Mouse (Mus musculus) frontal cortex, postnatal 36 days (tissue): ENCODE data around the gene Prune1.

ENCODE experiments used
- DNase-seq, 2 experiments: peaks; one replicate each; pipeline ENCODE4 v3.0.0; 2022; ENCODE audit warnings: low spot score in 2 of 2

Gene Prune1

DNA sequence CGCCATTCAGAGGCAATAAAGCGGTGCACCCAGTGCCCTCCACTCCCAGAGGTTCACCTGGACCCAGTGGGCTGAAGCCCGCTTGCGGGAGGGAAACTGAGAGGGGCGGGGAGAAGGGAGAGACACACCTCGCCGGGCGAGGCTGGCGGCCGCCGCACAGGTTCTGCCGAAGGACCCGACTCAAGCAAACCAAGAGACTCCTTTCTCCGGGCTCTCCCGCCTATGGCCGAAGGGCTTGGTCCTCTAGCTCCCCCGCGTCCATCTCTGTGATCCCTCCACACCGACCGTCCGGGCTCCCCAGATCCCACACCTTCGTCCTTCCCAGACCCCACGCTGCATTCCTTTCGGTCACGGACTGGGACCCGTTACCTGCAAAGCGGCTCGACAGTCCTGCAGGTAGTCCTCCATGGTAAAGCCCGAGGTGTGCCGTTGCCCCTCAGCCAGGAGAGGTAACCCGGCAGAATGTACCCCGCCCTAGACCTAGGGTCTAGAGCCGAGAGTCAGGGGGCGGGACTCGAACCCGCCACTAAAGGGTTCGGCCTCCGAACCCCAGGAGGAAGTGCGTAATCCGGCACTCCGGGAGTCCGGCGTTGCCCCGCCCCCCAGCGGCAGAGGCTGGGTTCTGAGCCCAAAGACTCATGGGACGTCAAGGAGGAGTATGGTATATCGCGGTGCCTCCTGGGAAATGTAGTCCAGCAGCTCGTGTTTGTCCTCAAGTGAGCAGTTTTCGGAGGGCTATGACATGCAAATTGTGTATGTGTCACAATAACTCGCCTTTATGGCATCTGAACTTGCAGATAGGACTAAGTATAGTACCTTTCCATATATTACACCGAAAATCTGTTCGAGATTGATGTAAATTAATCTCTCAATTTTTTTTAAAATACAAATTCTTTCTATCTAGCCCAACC lies at the start of gene Prune1, which contains the start of gene Mindy1:
Gene Prune1, minus strand, starts transcription at position 861 of the 911 bp plus-strand sequence.
Gene Mindy1, plus strand, starts transcription at position 130 of the 911 bp plus-strand sequence.
- peak; percentile 98 to 99 for DNase-seq

DNA sequence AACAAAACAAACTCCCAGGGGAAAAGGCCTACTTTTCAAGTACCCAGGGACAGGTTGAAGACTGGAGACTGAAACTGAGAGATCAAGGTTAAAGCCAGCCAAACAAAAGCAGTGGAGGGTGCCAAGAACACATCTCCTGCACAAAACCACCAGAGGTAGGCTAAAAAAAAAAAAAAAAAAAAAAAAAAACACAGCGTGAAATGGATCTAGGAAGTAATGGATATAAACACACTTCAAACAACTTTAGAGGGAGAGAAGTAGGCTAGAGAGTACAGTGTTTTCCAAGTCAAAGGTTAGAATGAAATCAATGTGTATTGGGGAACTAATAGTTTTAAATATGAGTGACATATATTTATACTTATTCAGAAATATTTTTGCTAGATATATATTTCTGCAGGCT lies 49.7 kb upstream of the Prune1 start:
- no peak for DNase-seq

DNA sequence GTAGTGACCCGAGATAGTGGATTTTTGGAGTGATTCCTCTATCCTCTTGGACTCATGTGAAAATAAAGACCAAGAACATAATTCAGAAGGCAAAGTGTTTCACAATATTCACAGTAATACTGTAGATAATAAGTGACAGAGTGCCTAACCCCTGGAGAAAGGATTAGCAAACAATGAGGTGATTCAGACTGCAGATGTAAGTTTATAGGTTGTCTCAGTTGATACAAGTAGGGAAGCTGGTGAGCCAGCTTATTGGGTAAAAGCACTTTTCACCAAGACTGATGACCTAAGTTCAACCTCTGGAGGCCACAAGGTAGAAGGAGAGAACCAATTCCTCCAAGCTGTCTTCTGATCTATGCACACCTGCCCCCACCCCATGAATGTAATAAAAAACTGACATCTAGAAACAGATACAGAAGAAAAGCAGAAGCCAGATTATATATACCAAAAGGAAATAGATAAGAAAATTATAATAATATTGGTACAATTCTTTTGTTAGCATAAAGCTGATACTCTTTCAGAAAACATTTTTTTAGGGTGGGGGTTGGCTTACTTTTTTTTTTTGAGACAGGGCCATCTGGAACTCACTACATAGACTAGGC lies 47.0 kb upstream of the Prune1 start:
- no peak for DNase-seq

DNA sequence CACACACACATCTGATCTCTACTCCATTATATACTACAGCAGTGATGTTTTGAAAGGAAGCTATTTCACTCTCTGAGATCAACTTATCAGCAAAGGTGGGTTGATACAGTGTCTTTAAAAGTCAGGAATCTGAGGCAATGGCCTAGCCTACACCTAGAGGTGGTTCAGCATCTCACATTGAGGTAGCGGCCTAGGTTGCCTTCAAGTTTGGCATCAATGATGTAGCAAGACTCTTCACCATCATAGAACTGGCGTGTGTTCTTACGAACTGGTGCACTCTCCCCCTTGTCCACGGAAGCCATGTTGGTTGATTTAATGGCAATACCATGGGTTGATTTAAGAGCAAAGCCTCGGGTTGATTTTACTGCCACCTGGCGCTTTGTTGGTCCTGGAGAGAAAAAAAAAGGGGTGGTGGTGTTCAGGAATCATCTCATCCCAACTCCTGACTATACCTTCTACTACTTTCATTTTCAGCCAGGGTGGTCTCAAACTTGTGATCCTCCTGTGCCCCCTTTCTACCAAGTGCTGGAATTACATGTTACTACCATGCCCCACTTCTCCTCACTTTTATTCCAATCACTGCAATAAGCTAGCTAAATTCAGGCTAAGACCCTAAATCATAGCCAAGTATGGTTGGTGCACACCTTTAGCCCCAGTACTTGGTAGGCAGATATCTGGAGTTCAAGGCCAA lies 42.7 kb upstream of the Prune1 start:
- no peak for DNase-seq

DNA sequence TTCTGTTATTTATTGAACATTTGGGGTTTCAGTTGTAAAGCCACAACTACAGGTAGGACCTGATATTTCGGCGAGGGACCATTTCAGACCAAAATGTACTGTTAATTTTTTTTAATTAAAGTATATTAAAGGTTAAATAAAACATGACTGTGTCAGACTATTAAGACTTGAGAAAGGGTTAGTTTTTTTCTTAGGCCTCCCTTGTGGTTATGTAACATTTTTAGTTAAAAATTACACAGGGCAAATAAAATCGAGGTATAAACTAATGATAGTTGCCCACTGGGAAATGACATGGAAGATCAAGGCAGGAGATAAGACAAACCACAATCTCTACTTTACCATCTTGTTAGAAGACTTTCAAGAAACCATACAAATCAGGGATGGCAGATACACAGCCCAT lies 41.6 kb upstream of the Prune1 start:
- no peak for DNase-seq

DNA sequence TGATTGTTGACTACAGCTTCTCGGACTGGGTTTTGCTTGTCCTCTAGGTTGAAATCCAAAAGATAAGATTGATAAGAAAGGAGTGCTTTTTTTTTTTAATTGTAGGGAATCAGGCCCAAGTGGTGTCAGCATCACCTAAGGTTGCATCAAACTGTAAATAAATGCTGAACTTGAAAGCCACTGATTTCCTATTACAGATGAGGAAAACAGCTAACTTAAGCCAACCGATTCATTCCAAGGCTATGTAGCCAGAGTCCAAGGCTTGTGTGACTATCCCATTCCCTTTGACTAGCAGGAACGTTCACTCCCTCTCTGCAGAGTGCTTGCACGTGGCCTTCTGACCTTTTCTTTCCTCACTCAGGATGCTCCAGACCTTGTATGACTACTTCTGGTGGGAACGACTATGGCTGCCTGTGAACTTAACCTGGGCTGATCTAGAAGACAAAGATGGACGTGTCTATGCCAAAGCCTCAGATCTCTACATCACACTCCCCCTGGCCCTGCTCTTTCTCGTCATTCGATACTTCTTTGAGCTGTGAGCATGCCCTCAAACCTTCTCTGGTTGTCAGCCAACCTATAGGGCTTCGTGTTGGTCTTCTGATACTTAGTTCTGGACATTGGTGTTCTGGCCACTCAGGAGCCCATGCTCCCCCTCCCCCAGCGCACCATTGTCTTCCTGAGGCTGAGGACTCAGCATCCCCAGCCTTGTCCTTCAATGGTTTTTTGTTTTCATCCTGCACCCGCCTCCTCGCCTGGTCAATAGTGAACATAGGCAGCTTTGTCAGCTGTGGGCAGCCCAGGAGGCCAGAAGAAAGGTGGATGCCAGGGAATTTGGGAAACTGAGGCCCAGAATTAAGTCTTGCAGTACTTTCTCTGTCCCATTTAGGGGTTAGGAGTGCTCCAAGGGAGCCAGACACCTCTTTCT lies 38.1 kb upstream of the Prune1 start:
- no peak for DNase-seq

DNA sequence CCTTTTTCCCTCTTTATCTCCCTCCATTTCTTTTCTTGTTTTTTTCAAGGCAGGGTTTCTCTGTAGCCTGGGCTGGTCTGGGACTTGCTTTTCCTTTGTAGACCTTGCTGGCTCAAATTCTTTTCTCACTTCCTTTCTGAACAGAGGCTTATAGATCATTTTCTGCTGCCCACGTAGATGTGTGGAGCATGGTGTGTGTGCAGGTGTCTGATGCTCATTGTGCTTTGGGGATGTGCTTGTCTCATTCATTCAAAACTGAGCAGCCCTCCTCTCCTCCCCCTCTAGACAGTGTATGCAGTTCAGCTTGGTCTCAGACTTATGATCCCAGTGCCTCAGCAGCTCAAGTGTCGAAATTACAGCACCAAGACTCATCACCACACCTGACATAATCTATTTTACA lies 37.2 kb upstream of the Prune1 start:
- DNase-seq: no peak

DNA sequence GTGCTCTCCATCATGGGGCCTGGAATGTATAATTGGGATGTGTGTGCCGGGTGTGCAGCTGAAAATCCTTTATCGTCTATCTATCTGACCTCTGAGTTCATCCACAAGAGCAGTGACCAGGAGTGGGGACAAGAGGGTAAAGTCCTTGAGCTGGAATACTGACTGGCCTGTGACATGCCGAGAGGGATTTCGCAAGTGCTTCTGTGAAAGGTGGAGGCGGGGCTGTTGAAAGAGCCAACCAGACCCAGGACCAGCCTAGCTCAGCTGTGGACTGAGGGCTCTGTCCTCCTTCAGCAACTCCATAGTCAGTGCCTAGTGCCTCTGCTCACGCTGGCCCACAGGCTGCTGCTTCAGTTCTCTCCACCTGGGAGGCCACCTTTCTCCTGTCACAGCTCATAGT lies 36.7 kb upstream of the Prune1 start:
- no peak for DNase-seq

DNA sequence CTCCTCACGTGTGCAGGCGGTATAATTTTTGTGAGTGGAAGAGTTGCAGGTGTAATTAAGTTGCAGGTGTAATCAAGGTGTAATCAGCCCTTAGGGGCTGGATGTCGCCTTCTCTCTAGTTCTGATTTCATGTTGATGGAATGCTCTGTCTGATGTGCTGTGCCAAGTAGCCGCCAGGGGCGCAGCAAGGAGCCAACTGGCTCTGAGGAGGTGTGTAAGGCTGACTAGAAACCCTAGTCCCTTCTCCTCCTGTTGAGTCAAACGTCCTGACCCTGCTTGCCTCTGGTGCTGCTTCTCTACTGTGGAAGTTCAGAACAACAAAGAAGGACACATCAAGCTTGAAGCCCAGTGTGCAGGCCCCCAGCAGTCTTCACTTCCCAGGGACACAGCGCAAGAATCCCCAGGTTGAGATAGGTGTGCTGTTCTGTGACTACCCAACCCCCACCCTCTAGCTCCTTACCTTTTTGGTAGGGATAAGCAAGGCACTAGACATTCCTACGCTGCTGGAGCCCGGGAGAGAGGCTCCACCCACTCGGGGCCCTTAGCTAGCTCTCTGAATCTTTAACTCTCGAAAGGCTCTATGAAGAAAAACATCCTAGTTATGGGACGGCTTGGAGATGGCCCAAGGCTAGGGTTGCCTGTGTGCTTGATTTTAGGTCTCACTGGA lies 35.7 kb upstream of the Prune1 start:
- peak in 1 of 2 experiments; percentile 61 for DNase-seq

DNA sequence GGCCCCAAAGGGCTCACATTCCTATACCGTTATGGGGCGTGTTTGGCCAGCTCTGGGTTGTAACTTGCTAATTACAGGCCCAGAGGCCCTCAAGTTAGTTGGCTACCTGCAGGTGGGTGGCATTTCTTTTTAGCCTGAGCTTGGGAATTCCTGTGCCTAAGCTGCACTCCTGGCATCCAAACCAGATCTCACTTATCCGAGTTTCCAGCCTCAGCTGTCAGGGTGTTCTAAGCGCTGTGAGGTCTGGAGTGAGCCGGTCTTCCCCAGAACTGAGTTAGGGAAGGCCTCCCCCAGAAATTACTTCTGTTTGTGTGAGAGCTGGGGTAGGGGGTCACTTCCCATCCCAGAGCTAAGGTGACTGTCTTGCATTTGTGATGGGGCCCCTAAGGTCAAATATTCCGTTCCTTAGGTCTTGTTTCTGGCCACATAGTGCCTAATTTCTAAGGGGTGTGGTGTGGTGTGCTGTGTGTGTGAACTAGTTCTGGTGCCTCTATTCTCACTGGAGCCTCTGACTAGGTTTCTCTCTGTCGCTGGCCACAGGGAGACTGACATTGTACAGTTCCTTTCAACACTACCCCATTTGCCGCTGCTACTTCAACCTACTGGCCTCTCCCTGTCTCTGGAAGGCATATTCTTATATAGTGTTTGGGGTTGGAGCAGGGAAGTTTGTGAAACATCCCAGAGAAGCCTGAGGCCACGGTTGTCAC lies 34.1 kb upstream of the Prune1 start:
- DNase-seq: no peak

DNA sequence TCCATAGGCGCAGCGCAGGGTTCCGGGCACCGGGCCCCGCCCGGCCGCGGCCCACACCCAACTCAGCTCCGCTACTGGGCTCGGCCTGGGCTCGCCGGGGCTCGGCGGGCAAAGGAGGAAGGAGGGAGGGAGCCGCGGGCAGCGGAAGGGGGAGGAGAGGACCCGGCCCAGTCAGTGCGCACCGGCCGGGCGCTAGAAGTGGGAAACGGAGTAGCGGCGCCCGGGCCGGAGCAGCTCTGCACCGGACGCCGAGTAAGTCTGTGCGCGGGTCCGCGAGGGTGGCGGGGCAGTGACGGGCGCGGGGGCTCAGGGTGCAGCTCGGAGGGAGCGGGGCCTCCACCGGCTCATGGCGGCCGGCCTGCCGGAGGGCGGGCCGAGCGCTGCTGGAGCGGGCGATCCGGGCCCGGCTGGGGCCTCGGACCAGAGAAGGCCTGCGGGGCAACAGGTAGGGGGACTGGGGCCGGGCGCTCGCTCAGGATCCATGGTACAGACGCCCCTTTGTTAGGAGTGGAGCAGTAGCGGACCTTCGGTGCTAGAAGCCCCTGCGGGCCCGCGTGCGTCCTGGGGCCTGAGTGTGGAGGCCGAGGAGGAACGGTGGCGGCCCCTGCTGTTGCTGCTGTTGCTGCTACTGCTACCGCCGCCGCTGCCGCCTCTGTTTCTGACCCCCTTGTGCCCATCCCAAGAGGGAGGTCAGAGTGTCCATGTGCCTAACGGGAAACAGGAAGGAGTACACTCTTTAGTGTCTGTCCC lies 33.4 kb upstream of the Prune1 start:
- peak; percentile 63 to 68 for DNase-seq

DNA sequence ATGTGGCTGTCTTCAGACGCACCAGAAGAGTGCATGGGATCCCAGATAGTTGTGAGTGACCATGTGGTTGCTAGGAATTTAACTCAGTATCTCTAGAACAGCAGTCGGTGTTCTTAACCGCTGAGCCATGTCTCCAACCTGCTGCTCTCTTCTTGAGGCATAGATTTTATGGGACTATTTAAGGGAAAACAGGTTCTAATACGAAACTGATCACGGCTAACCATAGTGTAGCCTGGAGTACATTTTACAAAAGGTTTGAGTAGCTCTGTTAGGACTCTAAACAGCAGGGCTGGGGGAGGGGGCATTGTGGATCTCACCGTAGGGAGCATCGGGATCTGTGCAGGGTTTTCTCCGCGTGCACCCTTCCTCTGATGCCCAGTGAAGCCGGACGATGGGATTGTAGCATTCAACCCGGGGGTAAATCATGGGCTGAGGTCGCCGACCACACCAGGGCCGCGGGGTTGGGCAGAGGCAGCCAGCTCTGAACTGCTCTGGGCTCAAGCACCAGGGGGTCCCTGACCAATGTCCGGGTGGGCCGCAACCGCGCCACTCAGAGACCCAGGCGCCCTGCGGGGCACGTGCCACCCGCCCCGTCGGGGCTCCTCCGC lies 32.7 kb upstream of the Prune1 start, which contains the start of gene Cers2:
Gene Cers2, plus strand, starts transcription at position 306 of the 608 bp plus-strand sequence.
- no peak for DNase-seq

DNA sequence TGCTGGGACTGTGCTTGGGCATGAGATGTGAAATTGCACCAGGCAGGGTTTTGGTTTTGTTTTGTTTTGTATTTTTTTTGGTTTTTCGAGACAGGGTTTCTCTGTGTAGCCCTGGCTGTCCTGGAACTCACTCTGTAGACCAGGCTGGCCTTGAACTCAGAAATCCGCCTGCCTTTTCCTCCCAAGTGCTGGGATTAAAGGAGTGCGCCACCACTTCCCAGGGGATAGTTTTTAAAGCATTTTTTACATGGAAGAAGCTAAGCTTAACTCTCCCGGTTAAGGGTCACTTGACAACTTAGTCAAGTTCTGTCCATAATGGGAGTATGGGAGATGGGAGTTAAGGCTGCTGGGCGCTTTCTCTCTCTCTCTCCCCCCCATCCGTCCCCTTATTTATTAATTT lies 32.2 kb upstream of the Prune1 start:
- DNase-seq: no peak

DNA sequence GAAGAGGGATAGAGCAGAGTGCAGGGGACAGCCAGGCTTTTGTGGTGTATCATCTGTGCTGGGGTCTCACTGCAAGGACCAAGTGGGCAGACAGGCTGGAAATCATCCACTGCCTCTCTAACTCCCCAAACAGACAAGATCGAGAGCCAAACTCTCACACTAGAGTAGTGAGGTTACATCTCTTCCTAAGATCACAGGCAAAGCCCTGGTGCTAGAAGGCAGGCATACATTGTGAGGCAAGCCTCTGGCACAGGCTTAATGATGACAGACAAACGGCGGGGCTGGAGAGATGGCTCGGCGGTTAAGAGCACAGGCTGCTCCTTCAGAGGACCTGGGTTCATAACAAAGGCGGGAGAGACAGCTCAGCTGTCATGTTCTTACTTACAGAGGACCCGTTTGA lies 31.6 kb upstream of the Prune1 start:
- no peak for DNase-seq

DNA sequence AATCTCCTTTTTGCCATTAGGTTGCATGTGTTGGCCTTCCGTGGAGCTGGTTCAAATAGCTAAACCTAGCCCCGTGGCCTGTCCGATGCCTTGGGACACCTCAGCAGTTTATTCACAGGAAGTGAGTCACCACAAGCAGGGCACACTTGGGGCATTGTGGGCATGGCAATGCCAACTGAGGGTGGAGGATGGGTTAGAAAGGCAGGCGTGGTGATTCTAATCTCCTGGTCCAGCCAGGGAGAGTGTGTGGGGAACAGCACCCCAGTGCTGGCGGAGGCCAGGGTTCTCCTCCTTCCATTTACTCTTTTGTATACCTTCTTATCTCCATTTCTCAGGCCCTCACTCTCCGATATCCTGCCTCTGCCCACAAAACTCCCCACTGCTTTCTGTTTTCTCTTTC lies 30.7 kb upstream of the Prune1 start:
- no peak for DNase-seq

DNA sequence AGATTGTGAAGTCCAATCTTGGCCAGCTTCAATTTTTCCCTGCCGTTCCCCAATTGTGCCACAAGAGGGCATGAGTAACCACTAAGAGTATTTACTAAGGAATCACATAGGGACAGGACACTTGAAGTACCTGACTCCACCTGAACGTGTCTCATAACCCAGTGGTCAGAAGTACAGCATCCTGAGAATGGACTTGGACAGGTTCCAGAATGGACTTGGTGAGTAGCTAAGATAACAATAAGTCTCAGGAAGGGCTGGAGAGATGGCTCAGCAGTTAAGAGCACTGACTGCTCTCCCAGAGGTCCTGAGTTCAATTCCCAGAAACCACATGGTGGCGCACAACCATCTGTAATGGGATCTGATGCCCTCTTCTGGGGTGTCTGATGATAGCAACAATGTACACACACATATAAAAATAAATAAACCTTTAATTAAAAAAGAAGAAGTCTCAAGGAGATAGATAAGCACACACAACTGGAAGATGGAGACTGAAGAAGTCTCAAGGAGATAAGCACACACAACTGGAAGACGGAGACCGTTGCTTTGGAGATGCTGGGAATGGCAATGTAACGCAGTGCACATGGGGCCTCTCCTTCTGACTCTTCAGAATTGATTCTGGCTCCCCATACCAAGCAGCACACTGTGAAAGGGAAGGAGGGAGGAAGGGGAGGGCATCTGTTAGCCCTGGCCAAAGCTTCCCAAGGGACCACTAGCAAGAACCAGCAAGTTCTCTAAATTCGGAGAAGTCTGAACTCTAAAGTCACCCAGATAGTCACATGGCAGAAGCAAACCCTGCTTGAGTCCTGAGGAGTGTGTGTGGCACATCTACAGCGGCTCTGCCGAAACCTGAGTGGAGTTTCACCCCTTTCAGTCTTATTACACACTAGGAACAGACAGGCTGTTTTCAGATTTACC lies 29.3 kb upstream of the Prune1 start:
- peak; percentile 55 to 82 for DNase-seq

DNA sequence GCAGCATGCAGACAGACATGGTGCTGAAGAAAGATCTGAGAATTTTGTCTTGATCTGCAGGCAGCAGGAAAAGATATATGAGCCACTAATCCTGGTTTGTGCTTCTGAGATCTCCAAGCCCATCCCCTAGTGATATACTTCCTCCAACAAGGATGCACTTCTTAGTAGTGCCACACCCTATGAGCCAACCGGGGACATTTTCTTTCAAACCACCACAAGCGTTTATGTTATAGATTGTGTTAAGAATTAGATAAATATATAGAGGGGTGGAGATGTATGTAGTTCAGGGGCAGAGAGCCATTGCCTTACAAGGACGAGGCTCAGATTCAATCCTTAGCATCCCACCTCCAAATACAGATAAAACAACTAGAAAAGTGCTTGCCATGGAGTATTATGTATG lies 28.6 kb upstream of the Prune1 start:
- DNase-seq: no peak

DNA sequence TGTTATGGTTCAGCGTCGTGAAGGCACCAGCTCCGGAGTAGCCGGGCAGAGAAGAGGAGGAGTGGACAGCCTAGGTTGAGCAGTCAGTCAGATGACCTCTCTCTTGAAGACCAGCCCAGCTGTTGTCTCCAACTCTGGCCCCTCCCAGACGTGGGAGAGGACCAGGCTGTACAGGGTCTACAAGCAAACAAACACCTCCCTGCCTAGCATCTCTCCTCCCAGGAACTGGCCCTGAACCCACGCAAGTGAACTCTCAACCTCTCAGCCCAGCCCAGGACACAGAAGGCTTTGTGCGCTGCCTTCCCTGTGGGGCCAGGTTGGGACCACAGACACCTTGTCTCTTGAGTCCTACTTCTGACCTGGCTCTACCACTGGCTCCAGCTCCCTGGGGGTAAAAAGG lies 25.2 kb upstream of the Prune1 start, which contains the start of gene Anxa9:
Gene Anxa9, minus strand, starts transcription at position 77 of the 400 bp plus-strand sequence.
- DNase-seq: no peak
